Comparison of ENCODE assay signal across 8 mouse cellular contexts in the genomic region with DNA sequence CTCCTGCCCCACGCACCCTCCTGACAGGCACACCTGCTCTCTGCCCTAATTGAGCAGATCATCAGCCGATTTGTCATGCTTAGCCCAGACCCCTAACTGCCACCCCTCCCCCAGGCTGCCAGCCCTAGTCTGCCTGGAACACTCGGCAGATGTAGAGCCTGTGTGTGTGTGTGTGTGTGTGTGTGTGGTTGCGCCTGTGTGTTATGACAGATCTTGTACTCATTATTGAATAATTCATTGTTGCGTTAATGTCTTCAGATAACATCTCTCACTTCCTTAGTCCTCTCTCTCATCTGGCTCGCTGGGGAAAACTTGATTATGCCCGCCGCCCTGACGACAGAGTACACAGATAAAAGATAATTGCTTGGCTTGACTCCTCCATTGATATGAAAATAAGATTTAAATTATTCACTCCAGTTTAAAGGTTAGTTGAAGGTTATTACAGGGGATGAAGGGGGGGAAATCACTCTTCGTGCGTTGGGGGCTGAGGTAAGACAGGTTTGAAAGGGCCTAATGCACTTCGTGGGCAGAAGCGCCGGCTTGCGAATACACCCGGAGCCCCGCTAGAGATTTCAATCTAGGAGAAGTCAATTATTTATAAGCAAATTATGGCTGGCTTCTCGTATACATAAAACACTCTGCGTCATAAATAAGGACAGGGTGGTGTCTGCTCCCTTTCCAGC.
A peak's percentile ranks its signal among the peaks of the same experiment; 100 is the strongest.
DNase-seq lines count a peak whose midpoint lies in the region; ATAC-seq and TF ChIP-seq lines count a peak whose summit lies in the region.

No protein-coding gene starts in this region.

- DNase-seq in urinary bladder, postnatal 25 days (ENCODE audit: low spot score): peak; percentile 26
- DNase-seq in urinary bladder, postnatal 4 days (ENCODE audit: low spot score in 2 of 2): no peak
- peak; percentile 30 for DNase-seq in stomach, postnatal 0 days (ENCODE audit: low spot score)
- DNase-seq in spleen, postnatal 36 days (ENCODE audit: low spot score in 2 of 2): no peak
- DNase-seq in yolk sac, embryonic 10.5 days (ENCODE audit: low spot score): no peak

- no peaks in the 10 kb centered on the region for H3K9me3 ChIP-seq in forebrain, embryonic 15.5 days
- H3K9me3 ChIP-seq in lung, embryonic 15.5 days: no peaks in the 10 kb centered on the region
- H3K9me3 ChIP-seq in stomach, postnatal 0 days (ENCODE audit: control insufficient read depth, low read length): no peaks in the 10 kb centered on the region

- TF ChIP-seq EP300 in stomach, postnatal 0 days (optimal IDR thresholded peaks at IDR 0.05): no peak

- WGBS in forebrain, embryonic 15.5 days: 11% methylated on average over 19 of the region's 19 CpGs
- whole genome bisulfite sequencing in lung, embryonic 15.5 days: 28% methylated on average over 19 of the region's 19 CpGs
- 46% methylated on average over 19 of the region's 19 CpGs for WGBS in stomach, postnatal 0 days

- H3K9ac ChIP-seq in forebrain, embryonic 15.5 days (replicated peaks): no peak overlapping the region; the same call in 1 of the 2 replicates
- no peak overlapping the region for H3K9ac ChIP-seq in lung, embryonic 15.5 days
- no peak overlapping the region for H3K9ac ChIP-seq in stomach, postnatal 0 days (ENCODE audit: low read length)

- peak overlapping the region; percentile 35 for H3K27ac ChIP-seq in forebrain, embryonic 15.5 days (replicated peaks)
- H3K27ac ChIP-seq in lung, embryonic 15.5 days: no peak overlapping the region
- H3K27ac ChIP-seq in stomach, postnatal 0 days (replicated peaks): no peak overlapping the region

- H3K4me1 ChIP-seq in forebrain, embryonic 15.5 days: peaks cover 24% of the 10 kb centered on the region
- no peaks in the 10 kb centered on the region; the same call in 1 of the 2 replicates for H3K4me1 ChIP-seq in lung, embryonic 15.5 days
- no peaks in the 10 kb centered on the region for H3K4me1 ChIP-seq in stomach, postnatal 0 days (replicated peaks; ENCODE audit: control insufficient read depth, insufficient read depth)

- H3K36me3 ChIP-seq in forebrain, embryonic 15.5 days: no peaks in the 10 kb centered on the region
- no peaks in the 10 kb centered on the region for H3K36me3 ChIP-seq in lung, embryonic 15.5 days
- no peaks in the 10 kb centered on the region for H3K36me3 ChIP-seq in stomach, postnatal 0 days (ENCODE audit: control insufficient read depth, insufficient read depth, low read length)

- peak; percentile 90 for ATAC-seq in forebrain, embryonic 15.5 days (replicated peaks)
- 0 out of 2 replicates have a peak, but pooled peaks have one; percentile 23 for ATAC-seq in lung, embryonic 15.5 days (ENCODE audit: borderline replicate concordance, extremely low read depth, low FRiP score, low TSS enrichment)
- ATAC-seq in stomach, postnatal 0 days (ENCODE audit: low FRiP score, low TSS enrichment): no peak
- ATAC-seq in megakaryocyte progenitor cell, adult 5-6 weeks (replicated peaks; ENCODE audit: poor library complexity): no peak

- TF ChIP-seq CTCF in stomach, postnatal 0 days (IDR thresholded peaks at IDR 0.05; ENCODE audit: low read depth): no peak

- no peaks in the 10 kb centered on the region for H3K27me3 ChIP-seq in forebrain, embryonic 15.5 days
- H3K27me3 ChIP-seq in lung, embryonic 15.5 days: peaks cover 72% of the 10 kb centered on the region
- H3K27me3 ChIP-seq in stomach, postnatal 0 days (ENCODE audit: control insufficient read depth, insufficient read depth, low read length): no peaks in the 10 kb centered on the region

- H3K4me2 ChIP-seq in forebrain, embryonic 15.5 days (replicated peaks): peak overlapping the region; percentile 24
- no peak overlapping the region for H3K4me2 ChIP-seq in lung, embryonic 15.5 days
- no peak overlapping the region for H3K4me2 ChIP-seq in stomach, postnatal 0 days (replicated peaks; ENCODE audit: low read depth)

- H3K4me3 ChIP-seq in forebrain, embryonic 15.5 days: no peak overlapping the region
- H3K4me3 ChIP-seq in lung, embryonic 15.5 days: no peak overlapping the region
- H3K4me3 ChIP-seq in stomach, postnatal 0 days (ENCODE audit: low read depth, low read length): no peak overlapping the region

Comparison
In these comparisons a context has a peak if more than half of its experiments do, and no peak if none do; other contexts are left out.
1. DNase-seq: peak in urinary bladder, postnatal 25 days (single experiment) and stomach, postnatal 0 days (single experiment); none in urinary bladder, postnatal 4 days (0 of 2), spleen, postnatal 36 days (0 of 2) and yolk sac, embryonic 10.5 days (single experiment).
2. ATAC-seq: peak in forebrain, embryonic 15.5 days (single experiment) and lung, embryonic 15.5 days (single experiment); none in stomach, postnatal 0 days (single experiment) and megakaryocyte progenitor cell, adult 5-6 weeks (single experiment).